Mouse (Mus musculus) adrenal gland, postnatal 4 days (tissue): Measurements from ENCODE around the gene Ubash3b. TPM values are rescaled to one million over a fixed set of nuclear protein-coding genes. Genes with fewer than 3 reads are reported as not detected.

ENCODE experiments used
- DNase-seq, 2 experiments: peaks; one replicate each; pipeline ENCODE4 v3.0.0; 2021 to 2022; ENCODE audit warnings: low spot score in 2 of 2, mixed read lengths in 2 of 2
- total RNA-seq, 2 experiments: library from RNA; stranded (reverse); gene quantifications; 2 replicates each; pipeline ENCODE4 v1.2.3; 2021

The Ubash3b gene
- total RNA-seq, 2 experiments from 2014 or later, result 6.5 to 6.7 TPM

DNA sequence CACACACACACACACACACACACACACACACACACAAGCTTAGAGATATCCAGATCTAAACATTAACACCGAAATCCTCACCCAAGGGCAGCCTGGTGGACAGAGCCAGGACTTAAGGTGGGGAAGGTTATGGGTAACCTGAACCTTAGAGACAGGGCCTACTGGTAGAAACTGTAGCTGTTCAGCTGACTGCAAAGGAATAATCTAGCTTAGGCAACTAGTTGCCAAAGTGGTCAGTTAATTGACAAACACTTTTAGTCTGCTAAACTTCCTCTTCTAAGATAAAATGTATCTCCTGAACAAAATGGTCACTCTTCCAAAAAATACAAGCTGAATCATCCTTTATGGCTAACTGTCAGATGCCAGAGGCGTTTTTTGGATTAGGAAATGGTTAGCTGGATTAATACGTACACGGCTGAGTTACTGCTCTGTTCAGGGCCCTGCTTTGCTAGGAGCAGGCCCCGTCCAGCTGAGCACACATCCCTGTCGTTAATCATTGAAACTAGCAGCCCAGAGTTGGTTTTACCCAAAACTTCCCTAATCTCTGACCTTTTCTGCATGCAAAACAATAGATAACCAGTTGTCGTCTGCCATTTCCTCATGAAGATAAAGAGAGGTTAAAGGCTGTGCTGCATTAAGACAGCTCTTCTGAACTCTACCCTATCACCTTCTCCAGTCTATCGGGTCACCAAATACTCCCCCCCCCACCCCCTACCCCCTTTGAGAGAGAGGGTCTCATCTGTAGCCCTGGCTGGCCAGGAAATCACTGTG lies 102.5 kb downstream of the Ubash3b start:
- DNase-seq, result no peak

DNA sequence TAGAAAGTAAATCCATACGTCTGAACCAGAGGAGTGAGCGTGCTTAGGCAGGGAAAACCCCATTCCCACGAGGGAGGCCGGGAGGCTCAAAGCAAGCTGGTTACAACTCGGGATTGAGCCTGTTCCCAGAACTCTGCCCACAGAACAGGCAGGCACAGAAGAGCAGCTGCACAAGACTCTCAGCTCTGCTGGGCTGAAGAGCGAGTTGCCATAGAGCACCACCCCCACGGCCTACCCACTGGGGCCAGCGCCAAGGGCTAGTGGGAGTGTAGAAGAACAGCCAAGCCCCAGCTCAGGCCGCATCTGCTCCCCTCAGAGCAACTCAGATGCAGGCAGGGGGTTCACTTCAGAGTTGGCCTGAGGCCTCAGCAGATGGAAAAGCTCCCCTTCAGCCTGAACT lies 107.3 kb downstream of the Ubash3b start:
- no peak for DNase-seq

DNA sequence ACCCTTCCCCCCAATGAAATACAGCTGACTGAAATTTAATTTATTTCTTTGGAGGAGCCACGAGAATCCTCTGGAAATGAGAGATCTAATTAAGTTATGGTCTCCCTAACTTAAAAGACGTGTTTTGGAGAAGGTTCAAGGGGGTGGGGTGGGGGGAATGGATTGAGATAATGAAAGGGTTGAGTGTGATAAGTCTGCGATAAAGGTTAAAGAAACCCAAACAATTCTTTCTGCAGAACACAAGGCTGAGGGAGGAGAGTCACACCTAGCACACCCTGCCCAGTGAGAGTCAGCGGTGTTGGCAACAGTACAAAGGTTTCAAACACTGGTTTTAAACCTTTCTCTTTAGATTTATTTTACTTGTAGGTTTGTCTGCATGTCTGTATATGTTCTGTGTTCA lies 108.0 kb downstream of the Ubash3b start:
- DNase-seq, result no peak

DNA sequence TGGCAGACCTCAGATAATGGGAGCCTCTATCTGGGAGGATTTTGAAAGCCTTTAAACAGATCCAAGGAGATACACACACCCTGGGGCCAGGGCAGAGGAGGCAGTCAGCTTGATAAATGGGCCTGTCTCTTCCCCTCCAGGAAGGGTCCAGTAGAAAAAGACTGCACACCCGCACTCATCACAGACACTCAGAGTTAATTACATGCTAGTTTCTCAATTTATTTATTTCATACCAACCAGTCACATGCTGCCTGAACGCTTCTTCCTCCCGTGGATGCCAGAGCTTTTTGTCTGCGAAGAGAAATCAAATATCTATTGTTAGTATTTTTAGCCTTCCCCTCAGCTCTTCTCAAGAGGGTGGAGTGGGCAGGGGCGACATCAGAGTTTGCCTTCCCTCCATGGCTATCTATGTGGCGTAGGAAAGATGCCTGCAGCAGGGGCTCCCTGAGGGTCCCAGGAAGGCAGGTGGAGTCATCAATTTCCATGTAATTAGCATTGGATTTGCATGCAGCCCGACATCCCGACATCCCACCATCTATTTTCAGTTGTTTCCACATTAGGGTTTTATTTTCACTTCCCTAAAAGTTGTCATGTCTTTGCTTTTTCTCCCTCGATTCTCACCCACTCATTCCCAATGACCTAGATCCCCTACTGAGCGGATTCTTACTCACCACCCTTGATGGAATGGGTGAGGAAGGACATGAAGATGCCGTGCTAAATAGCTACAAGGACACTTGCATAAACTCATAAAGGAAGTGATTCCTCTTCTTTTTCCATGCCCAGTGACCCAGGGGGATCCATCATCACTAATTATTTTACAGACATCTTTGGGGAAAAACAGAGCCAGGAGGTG lies 110.2 kb downstream of the Ubash3b start:
- no peak for DNase-seq

DNA sequence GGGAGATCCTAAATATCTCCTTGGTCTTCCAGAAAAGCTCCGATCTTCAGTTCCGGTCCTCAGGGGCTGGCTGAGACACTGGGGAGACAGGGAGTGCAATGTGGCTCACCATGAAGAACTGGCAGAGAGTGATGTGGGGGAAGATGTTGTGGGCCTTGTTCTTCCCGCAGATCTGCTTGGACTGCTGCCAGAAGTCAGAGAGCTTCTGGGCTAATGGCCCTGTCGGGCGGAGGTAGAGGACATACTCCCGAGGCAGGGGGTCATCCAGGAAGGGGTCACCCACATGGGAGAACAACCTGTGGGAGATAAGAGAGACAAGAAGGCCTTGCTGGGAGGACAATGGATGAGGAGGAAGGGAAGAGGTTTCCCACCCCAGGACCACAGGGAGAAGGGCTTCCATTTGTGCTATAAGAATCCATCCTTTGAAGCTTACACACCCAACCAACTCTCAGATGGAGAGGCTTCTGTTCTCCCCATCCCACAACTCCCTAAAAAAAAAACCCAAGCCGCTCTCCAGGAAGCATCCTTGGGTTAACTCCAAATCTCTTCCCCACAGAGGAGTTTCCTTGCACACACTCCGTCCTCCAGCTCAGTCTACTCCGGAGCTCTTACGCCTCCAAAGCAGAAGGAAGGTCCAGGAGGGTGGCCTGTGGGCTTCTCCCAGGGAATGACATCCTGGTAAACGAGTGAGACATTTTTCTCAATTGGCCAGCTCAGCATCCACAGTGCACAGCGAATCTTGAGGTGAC lies 111.0 kb downstream of the Ubash3b start:
- DNase-seq, result no peak

DNA sequence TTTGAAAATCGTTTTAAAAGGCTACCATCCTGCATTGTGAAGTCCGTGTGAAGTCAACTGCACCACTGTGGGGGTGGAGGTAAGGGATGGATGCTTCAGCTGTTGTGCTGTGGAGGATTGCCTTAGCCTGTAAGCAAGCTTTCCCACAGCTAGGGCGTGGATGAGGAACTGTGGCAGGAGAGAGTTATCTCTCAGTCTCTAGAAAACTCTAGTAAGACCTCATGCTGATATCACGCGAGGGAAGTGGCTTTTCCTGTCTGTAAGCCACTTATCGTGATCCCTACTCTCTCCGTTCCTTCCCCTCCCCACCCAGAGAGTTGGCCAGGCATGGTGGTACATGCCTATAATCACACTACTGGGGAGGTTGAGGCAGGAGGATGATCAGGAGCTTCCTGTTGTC lies 112.2 kb downstream of the Ubash3b start:
- no peak for DNase-seq

DNA sequence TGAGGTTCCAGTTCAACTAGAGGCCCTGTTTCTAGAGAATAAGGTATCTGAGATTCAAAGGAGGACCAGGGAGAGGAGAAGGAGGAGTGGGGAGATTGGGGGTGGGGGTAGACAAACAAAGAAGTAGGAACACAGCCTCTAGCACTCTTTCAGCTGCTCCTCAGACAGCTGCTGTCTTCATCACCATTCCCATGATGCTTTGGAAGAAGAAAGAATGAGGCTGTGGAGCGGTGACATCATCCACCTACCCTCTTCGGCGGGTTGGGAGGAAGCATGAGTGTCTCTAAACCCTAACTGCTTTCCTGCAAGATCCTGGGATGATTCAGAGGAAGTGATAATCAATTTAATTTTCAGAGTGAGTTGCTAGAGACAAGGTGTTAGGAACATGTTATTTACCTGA lies 112.7 kb downstream of the Ubash3b start:
- no peak for DNase-seq

DNA sequence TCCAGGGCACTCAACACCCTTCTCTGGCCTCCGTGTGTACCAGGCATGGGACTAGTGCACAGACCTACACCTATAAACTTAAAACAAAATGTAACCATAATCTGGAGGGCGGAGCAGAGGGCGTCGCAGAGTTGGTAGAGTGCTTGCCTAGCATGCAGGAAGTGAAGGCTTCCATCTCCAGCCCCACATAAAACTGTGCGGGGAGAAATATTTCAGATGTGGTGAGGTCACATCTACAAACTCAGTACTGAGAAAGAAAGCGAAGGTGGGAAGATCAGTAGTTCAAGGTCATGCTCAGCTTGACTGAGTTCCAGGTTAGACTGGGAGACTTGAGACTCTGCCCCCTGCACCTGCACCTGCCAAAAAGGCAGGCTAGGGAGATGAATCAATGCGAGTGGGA lies 113.3 kb downstream of the Ubash3b start:
- DNase-seq, result no peak

DNA sequence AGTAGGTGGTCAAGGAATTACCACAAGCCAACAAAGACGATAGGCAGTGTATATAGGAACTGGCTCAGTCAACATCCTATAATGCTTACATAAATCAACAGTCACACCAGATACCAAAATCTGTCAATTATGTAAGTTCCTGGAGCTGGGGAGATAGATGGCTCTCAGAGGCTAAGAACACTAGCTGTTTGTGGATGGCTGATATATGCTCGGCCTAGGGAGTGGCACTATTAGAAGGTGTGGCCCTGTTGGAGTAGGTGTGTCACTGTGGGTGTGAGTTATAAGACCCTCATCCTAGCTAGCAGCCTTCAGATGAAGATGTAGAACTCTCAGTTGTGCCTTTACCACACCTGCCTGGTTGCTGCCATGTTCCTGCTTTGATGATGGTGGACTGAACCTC lies 113.8 kb downstream of the Ubash3b start:
- no peak for DNase-seq

DNA sequence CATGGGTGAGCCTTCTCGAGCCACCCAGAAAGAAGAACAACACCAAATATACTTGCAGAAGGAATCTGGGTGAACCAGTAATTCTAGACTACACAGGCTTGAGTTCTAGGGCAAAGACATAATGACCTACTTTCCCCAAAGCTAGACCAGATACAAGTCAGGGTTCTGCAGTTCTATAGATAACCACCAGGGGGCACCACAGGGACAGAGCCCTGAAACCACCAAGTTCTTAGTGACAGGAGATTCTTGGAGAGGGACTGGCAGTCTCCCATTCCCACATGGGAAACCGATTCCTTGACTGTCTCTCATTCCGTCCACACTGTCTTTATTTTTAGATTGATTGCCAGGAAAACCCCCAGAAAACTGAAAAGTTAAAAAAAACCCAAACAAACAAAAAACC lies 116.9 kb downstream of the Ubash3b start:
- DNase-seq, result peak; percentile 56 to 72

DNA sequence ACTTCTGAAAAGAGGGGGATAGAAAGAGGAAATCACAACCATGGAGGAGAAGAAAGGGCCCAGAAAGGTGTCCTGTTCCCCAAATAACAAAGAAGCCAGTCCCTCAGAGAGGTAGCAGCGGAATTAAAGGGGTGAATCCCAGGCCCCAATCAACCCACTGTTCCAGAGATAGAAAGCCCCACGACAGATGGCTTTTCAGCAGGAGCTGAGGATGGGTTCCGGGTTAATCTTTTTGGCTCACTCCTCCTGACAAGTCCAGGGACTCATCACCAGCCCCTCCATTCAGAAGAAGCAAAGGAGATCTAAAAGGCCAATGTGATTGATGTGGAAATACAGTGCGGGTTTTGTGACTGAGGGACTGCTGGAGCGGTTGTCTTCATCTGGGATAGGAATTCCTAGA lies 117.9 kb downstream of the Ubash3b start:
- no peak for DNase-seq

DNA sequence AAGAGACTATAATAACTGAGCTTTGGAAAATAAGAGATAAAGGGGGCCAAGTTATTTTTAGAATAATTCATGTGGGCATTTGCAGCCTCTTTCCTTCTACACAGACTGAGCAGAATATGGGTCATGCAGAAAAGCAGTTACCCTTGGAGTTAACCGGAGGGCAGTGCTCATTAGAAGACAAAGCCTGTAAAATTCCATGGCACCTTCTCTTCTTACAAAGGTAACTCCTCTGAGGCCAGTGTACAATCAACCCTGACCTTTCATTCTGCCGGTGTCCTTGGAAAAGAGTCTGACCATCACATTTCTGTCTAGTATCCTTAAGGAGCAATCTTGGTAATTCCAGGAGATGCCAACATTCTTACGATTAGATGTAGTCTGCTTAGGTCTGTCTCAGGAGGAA lies 120.1 kb downstream of the Ubash3b start:
- no peak for DNase-seq

DNA sequence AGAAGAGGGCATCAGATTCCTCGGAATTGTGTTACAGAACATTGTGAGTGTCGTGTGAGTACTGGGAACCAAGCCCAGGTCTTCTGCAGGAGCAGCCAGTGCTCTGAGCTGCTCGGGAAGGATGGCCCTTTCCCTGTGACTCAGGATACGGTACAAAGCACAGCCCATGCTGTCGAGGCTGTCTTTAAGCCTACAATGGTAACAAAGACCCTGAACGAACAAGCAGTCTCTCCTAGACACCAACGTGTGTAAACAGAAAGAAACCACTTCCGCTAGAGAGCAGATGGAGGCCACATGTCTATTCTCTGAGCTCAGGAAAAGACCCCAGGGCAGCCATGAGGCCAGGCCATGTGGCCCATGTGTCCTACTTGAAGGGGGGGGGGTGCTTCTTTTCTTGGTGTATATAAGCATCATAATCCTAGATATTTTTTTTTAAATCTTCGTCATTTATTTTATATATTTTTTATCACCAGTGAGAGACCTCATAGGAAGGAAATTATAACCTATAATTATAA lies 123.3 kb downstream of the Ubash3b start:
- DNase-seq, result no peak

DNA sequence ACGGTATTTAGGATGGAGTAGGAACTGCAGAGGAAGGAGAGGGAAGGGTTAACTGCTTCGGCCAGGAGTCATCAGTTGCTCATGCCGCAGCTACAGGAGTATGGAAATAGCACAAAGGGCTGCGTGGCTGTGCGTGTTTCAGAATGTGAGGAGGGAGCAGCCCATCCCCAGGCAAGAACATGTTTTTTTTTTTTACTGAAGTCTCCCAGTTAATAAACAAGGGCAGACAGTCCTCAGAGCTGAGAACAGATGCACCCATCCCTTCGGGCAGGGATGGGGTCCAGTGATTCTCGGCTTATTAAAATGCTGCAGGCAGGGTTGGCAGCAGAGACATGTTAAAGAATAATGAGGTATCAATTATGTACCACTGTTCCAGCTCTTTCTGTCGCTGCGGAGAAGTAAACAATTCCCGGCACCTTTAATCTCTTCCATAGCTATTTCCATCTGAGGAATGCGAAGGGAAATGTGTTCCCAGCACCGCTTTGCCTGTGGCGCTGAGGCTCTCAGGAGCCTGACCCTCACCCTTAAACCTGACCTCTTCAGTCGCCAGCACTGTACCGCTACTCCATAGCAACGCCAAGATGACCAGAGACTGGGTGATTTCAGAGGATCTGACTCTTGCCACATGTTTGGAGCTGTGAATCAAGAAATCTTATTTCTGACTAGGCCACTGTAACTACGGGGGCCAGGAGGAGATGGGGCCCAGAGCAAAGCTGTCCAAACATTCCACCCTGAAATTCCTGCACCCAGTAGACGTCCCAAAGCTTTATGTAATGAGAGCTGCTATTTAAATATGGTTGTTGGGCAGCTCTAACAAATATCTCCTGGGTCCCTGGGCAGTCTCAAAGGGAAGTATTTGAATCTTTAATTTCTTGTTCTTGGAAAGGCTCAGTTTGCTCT lies 129.7 kb downstream of the Ubash3b start:
- DNase-seq, result no peak

DNA sequence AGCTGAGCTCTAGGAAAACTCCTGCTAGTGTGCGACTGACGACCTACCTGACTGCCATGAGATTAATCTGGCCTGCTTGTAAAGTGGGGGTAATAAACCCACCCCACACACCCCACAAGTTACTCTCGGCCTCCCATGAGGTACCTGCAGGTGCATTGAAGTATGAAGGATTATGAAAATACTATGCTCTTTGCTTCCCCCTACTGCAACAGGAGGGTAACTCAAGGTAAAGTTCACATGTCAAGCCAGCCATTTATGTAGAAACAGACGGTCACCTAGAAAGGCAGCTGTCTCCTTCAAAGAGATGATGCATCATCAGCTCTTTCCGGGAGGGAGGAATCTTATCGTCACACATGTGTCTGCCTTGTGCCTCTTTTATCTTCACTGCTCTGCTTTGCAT lies 131.7 kb downstream of the Ubash3b start:
- DNase-seq, result no peak

DNA sequence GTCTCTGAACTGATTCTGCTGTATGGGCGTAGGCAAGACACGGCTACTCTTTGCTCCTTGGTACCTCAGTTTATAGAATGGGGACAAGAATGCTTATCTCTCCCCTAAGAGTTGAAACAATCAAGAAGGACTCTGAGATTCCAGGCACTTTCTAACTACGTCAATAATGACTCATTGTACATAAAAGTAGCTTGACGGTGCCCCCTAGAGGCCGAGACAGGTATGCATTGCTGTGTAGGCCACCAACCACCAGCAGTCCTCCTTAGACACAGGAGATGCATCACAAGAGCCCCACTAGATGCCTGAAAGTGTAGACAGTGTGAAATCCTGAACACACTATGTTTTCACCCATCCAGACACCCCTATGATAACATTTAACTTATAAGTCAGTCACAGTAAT lies 133.0 kb downstream of the Ubash3b start:
- no peak for DNase-seq

DNA sequence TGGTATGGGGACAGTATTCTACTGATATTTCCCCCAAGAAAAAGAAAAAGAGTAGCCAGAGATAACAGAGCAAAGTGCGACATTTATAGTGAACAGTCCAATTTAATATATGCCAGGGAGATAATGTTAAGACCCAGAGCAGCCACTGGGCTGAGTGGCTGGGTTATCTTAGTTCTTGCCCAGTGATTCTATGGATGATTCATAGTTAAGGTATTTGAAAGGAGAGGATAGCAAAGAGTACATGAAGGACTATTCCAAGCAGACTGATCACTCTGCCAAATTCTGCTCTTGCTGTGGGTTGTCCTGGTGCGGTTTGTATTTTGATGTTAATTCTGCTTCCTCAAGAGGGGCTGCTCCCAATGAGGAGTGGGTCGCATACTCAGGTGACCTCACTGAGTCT lies 139.8 kb downstream of the Ubash3b start:
- DNase-seq, result no peak

DNA sequence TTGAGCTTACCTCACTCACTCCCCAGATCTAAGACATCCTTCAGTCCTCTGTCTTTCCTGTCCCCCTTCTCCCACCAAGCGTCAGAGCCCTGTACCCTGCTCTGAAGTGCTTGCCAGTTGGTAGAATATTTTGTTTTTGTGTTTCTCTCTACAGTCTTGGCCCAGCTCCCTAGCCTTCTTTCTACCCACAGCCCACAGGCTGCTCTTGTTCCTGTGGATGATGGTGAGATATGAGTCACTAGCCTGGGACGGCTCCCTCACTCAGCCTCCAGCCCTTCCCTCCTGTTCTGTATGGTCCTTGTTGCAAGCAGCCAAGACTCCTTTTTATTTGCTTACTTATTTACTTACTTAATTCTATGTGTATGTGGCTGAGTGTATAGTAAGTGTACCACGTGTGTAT lies 141.0 kb downstream of the Ubash3b start:
- no peak for DNase-seq

DNA sequence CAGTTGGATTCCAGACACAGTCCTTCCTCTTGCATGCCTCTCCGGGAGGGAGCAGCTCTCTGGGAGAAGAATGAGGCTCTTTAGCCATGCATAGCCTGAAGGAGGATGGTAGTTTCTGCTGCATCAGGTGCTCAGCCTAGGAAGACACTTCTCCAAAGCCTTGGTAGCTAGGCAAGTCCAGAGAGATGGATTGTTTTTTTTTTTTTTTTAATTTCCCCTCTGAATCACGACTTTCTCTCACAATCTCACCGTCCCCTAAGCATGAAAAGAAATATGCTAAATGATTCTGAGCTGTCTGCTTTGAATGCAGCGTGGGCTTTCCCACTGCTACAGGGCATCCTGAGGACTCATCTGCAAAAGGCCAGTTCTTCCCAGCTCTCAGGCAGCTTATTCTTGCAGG lies 147.0 kb downstream of the Ubash3b start:
- no peak for DNase-seq

DNA sequence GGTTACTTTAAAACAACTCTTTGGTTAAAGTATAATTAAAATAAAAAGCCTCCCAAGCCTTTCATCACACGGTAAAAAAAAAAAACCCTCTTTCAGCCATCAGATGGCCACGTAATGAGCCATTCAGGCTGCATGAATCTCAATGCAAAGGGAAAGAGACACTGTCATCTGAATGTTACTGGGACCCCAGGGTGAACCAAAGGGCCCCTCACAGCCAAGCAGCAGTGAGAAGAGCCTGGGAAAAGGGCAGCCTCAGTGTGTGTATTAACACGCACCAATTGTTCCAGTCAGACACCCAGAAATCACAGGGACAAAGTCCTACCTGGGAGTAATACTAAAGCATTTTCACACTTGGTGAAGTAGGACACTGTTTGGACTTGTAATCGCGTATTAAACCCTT lies 149.0 kb downstream of the Ubash3b start:
- DNase-seq, result no peak
